Mouse (Mus musculus): ENCODE measurements around the gene Tmem50a.

Gene Tmem50a

DNA sequence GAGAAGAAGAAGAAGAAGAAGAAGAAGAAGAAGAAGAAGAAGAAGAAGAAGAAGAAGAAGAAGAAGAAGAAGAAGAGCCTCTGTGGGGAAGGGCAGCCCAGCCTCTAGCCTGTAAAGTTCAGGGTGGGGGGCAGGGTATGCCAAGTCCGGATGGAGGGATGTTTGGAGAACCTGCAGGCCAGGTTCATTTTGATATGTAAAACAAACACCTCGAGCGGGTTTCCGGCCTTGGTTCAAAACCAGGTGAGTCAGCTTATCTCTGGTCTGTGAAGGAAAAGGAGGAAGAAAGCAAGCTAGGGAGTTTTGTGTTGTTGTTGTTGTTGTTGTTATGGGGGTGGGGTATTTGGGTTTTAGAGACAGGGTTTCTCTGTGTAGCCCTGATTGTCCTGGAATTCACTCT lies 43.3 kb downstream of the Tmem50a start:
- DNase-seq = no peak

DNA sequence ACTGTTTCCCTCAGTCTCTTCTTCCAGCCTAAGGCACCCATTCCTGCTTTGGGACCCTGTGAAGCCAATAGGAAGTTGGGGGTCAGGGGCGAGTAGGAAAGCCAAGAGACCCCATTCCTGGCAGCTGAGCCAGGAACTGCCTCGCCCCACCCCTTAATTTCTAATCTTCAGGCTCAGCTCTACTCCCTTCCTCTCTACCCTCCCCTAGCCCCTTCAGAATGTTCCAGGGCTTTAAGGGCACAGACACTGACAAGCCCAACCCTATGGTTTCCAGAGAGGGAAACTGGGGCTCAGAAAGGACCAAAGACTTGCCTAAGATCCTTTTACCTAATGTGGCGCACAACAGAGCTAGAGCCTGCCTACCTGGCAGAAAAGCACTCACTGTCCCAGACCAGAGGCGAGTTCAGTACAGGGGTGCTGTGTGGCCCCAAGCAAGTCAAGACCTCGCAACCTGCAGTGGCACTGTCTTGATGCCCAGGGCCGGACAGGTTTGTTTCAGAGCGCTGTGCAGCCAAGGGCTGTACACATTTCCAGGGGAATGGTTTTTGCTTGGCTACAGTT lies 44.9 kb downstream of the Tmem50a start:
- DNase-seq = no peak

DNA sequence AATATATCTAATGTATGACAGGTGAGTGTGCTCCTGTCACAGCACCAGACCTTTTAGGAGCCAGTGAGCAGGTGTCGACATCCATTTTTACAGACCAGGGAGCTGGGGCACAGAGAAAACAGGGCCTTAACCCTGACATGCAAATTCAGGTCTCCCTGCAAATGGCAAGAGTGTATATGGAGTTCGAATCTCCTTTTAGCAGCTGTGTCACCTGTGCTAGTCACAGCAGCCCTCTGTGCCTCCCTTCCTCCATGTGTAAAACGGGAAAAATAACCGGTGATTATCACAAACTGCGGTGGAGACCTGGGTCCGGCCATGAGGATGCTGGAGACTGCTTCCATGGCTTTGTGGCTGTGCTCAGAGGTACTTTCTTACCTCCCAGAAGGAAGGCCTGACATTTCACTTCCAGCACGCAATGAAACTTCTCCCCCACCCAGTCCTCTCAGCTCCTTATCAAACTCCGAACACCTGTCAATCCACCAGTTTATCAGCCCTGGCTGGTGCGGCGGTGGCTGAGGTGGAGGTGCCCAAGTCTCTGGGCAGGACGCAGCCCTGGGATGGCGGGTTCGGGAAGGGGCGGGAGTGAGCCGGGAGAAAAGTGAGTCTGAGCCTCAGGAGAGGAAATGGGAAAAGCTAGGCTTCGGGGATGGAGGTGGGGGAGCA lies 45.6 kb downstream of the Tmem50a start:
- no peak for DNase-seq

DNA sequence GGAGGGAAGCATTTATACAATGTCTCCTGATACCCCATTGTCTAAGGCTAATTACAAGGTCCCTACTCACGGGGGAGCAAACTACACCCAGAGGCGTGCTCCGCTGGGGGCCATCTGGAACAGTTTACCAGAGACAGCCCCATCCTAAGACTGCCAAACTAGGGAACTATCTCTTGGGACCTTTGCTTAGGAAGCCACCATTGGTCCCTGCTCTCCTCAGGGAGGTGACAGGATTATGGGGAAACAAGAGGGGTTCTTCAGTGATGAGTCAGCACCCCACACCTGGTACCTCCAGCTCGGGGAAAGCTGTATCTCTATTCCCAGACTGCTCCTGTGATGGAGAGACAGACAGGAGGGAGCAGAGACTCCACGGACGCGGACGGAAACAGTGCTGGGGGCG lies 46.3 kb downstream of the Tmem50a start:
- DNase-seq = no peak

DNA sequence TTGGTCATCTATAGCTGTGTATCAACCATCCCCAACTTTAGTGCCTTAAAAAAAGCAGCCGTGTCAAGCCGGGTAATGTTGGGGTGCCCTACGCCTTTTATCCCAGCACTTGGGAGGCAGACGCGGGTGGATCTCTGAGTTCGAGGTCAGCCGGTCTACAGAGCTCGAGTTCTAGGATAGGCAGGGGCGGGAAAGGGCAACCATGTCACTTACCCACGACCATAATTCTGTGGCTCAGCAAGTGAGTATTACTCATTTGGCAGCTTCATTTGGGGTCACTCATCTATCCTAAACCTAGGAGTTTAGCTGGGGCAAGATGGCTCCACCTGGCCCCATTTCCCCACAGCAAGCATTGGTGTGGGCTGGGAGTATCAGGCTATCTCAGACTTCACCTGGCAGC lies 46.8 kb downstream of the Tmem50a start:
- no peak for DNase-seq

DNA sequence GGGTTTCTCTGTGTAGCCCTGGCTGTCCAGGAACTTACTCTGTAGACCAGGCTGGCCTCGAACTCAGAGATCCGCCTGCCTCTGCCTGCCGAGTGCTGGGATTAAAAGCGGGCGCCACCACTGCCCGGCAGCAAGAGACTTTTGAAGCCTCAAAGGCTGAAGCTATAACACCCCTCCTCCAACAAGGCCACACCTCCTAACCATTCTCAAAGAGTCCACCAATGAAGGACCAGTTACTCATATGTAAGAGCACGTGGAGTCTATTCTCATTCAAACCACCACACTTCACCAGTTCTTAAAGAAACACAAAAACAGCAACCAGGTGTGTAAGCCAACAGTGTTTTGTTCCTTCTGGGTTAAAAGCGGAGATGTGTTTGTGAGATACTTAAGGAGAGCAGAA lies 47.2 kb downstream of the Tmem50a start:
- DNase-seq = no peak

DNA sequence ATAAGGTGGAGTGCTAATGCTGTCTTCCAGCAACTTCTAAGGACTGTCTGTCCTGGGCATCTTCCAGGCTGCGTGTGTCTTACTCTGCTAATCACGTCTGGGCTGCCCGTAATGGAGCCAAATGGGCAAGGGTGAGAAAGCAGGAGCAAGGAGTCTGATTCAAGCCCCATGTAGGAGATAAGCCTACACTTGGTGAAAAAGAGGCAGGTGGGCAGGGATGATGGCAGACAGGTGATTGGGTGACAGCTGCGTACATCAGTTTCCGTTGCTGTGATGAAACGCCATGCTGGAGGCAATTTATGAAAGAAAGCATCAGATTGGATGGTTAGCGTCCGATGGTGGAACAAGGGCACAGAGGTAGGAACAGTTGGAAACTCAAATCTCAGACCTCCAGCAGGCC lies 47.6 kb downstream of the Tmem50a start:
- DNase-seq = no peak

DNA sequence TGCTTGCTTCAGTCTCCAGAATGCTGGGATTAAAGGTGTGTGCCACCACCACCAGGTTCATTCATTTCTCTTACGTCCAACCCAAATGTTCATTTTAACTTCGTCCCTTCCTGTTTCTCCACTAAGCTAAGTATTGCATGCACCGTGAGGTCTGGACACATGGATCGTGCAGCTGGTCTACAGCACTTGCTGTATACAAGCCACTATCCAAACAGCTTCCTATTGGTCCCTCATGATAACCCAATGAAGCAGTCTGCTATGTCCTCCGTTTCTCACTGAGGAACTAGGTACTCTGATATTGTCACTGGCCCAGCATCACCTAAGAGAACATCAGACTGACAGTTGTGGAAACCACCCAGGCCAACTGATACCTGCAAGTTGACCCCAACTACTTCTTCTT lies 49.0 kb downstream of the Tmem50a start:
- DNase-seq = no peak

DNA sequence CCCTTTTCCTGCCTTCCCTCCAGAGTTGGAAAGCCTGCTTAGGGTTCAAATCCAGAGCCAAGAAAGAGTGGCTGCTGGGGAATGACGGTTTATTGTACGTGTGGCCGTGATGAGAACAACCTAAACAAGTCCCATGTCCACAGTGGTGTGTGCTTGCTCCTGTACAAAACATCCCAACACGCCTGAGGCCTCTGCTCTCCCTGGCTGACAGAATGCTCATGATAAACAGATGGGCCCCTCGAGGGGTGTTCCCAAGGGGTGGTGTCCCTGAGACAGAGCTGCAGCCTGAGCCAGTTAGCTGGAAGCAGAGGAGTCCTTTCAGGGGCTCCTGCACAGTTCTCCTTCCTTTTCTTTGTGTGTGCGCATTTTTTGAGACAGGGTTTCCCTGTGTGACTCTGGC lies 49.5 kb downstream of the Tmem50a start:
- no peak for DNase-seq

DNA sequence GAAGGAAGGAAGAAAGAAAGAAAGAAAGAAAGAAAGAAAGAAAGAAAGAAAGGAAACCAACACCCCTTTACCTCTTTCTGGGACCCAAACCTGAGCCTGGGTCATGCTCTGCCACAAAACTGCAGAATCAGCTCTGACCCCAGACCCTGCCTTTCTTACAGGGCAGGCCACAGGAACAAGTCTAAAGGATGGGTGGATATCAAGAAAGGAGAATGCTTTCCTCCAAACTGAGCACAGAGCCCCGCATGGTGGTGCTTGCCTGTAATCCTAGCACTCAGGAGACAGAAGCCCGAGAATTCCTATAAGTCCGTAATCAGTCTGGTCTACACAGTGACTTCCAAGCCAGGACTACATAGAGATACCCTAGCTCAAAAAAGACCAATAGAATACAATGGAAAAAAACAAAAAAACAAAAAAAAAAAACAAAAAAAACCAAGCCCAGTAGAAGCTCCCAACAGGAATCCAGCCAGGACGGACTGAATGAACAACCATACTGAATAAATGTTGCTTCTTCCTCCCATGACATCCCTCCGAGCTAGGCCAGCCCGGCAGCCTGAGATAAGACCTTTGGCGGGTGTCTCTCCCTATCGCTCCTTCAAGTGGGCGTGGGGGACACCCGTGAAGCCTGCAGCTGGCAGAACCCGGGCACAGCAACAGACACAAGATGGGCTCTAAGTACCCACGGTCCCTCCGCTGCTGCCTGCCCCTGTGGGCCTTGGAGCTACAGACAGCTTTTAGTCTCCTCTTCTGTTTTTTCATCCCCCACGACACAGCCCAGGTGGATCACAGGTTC lies 50.7 kb downstream of the Tmem50a start, which contains the start of gene Rhd:
Rhd (plus strand) TSS at position 600 of the 793 bp plus-strand sequence.
- DNase-seq = no peak

DNA sequence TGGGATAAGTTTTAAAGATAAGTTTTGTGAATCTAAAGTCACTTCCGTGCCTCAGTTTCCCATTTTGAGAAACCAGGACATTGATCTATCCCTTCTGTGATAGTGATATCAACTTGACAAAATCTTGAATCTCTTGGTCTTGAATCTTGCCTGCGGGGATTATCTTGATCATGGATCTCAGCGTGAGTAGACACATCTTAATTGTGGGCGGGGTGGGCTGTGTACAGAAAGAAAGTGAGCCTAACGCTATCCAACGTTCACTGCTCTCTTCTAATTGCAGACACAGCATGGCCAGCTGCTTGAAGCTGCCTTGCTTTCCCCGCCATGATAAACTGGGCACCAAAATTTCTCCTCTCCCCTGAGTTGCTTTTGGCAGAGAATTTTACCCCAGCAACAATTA lies 51.8 kb downstream of the Tmem50a start:
- DNase-seq = no peak

DNA sequence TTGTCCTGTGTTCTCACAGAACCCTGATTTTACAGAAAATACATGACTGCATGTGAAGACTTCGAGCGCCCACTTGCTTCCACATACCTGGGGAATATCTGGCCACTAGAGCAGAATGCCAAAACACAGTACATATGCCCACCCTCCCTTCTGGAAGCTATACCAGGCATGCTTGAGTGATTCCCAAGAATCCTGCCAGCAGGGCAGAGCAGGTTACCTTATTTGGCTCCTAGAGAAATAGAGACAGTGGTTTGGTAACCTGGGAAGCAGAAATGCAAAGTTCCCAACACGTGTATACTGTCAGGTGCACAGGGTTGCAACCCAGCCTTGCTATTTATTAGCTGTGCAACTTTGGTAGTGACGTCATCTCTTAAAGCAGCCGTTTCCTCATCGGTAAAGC lies 52.9 kb downstream of the Tmem50a start:
- no peak for DNase-seq

DNA sequence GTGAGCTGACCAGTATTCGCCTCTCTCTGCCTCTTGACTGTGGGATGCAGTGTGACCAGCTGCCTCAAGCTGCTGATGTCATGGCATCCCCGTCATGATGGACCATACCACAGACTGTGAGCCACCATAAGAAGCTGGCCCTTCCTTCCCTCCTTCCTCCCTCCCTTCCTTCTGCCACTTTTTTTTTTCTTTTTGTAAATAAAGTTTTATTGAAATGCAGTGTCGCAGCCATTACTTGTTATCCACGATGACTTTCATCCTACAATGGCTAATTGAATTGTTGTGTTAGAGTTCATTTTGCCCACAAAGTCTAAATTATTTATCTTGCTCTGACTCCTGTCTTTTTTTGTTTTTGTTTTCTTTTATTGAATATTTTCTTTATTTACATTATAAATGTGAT lies 56.3 kb downstream of the Tmem50a start:
- DNase-seq = no peak

DNA sequence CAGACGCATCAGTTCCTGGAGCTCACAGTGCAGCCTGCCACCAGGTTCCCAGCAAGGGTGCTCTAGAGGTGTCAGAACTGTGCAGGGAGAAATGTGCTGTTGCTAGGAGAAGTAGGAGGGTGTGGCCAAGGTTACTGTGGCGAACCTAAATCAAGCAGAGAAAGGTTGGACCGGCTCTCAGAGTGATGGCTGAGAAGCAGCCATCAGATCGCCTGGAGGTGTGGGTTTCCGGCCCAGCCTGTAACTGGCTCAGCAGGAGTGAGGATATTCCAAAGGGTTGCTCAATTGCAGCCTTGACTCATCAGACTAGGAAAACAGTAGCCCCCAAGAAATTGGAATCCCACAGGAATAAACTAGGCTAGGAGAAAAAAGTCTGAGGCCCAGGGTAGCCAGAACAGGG lies 58.3 kb downstream of the Tmem50a start:
- no peak for DNase-seq

DNA sequence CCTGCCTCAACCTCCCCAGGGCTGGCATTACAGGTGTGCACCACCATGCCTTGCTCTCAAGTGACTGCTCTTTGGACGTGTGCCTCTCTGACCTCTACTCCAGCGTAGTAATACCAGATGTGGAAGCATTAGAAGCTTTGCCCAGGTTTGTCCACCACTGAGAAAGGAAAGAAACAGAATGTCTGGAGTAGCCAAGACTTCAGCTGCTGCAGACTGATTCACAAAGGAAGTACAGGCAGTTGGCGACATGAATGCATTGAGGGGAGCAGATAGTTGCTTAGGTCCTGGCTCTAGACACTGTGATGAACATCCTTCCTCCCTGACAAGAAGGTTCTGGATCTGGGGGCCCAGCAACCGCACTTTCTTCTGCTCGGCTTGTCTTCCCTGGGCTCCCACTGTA lies 58.8 kb downstream of the Tmem50a start:
- DNase-seq = no peak

DNA sequence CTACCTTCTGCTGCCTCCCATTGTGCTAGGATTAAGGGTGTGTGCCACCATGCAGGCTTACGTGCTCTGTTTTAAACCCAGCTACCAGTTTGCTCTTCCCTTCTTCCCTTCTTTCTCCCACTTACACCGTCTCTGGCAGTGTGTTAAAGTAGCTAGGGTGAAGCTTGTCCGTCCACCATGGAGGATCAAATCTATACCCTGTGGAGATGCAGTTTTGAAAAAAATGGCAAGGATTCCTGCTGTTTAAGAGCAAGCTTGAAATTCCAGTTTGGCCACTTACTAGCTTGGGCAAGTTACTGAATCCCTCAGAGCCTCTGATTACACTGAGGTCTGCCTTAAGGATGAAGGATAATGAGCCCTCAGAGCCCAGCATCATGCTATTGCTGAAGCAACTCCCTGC lies 59.5 kb downstream of the Tmem50a start:
- DNase-seq = no peak

DNA sequence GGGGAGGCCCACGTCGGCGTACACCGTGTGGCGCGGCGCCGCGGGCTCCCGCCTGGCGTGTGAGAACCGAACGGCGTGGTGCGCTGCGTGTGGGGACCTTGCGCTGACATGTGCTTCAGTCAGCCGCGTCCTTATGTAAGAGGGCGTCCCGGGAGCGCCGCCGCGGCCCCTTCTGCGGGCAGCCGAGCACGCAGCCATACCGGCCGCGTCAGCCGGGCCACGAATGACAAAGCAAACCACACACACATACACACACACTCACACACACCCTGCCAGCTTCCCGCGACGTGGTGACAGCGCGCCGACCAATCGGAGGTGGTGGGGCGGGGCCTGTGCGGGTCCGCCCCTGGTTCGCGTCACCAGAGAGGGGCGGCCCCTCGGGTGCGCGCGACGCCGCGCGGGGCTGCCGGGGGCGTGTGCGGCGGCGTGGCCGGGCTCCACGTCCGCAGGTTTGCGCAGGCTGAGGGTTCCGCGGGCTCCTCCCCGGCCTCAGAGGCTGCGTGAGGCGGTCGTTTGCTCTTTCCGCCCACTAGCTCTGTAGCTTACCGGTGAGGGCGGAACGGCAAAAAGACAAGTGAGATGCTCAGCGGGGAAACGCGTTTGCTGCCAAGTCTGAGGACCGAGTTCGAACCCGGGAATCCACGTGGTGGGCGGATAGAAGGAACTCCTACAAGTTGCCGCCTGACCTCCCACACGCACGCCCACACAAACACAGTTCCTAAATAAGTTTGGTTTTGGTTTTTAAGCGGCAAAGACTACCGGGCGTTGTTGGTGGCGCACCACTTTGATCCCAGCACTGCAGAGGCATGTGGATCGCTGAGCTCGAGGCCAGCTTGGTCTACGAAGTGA lies 61.0 kb downstream of the Tmem50a start:
- DNase-seq = peak; percentile 93

DNA sequence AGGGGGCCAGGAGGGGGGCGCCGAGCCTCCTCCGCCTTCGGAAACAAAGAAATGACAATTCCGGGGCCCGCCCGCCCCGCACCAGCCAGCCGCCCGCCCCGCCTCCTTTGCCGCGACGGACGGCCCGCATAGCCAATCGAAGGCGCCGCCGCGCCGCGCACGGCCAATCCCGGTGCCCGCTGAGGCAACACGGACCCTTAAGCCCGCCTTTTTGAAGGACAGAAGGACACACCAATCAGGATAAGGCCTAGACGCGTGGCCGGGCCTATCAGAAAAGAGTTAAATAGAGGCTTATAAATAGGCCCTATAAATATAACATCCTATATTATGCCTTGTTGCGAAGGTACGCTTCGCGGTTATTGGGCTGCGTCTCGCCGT lies 61.6 kb downstream of the Tmem50a start, which contains the start of gene Maco1:
Maco1 (minus strand) TSS at position 87 of the 378 bp plus-strand sequence.
- DNase-seq = peak; percentile 98 to 99

DNA sequence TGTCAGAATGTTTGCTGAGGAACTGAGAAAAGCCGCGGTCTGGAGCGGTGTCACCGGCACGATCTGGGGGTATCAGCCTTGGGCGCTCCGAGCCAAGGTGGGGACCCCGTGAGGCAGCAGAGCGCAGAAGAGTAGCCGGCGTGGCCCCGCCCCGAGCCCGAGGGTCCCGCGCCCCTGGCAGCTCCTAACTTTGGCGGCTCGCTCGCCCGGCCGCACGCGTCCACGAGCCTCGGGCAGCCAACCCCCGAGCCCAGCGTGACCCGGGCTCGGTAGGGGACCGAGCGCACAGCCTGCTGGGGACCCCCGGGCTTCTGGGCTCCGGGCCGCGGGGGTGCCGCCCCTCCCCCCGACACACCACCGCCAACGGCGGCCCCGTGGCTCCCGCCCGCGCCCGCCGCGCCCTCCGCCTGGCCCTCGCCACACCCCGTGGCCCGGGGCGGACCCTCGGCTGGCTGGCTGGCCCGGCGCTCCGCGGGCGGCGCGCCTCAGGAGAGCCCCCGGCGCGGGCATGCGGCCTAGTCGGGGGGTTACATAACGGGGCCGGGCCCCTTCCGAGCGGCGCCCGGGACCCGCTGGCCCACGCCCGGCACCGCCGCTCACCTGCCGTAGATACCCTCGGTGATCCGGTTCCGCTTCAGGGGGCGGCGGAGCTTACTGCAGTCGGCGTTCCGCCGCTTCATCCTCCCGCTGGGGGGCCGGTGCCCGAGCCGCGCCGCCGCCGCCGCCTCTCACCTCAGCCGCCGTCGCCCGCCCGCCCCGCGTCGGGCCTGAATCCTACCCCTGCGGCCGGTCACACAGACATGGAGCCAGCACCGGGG lies 62.2 kb downstream of the Tmem50a start:
- DNase-seq = peak; percentile 54 to 68

DNA sequence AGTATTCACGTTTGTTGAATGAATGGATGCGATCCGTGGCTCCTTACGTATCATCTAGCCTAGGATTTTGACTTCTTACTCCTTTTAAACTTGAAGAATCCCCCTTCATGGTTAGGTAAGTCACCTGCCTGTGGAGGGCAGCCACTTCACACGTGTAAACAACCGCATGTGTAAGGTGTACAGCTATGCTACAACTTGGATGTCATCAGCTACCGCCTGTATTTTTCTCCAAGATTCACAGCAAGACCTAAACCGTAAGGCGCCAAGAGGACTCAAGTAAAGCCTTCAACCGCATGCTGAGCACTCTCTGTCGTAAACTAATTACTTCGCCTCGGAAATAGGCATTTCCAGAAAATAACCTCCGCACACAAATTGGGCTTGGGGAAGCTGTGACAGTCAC lies 62.9 kb downstream of the Tmem50a start:
- no peak for DNase-seq

DNA sequence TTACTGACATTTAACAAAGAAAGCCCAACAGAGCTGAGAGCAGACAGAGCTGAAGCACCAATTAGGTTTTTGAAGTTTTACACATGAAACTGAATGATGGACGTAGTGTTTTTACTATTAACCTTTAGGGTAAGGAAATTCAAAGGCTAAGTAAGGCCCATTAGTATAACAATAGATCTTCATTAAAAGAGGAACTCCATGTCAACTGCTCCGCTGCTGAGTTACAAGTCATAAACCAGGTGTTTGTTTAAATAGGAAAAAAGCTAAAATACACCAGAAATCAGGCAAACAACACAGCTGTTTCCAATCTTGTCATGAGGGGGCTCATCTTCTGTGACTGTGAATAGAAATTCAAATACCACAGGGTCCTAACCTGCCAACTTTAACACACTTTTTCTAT lies 63.6 kb downstream of the Tmem50a start:
- DNase-seq = no peak

DNA sequence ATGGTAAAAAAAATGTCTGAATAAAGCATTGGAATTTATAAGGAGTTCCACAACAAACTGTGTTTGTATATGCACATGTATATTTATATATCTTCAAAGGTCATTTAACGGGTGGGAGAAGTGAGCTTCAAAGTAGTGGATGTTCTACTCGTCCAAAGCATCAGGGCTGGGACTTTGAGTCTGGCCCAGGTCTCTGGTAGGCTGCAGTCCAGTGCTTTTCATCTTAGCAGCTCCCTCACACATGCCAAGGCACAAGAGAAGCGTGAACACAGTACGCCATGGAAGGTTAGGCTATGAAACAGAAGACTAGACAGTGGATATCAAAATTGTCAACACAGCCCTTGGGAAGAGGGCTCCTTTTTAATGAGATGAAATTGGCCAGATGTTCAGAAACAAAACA lies 64.3 kb downstream of the Tmem50a start:
- DNase-seq = no peak
